Mouse (Mus musculus) E14TG2a.4 (cell line): ENCODE measurements around the gene Itgad.
"Not testable (repeated sequence)": the region's sequence is repeated elsewhere in the genome, so short reads cannot be mapped to it uniquely, and the experiment has no call there.

ENCODE experiments used
- CTCF ChIP-seq: conservative IDR thresholded peaks from 2 replicates; pipeline ENCODE4 v1.5.1; 2014; ENCODE audit warnings: low read length
- NANOG ChIP-seq: IDR thresholded peaks from 2 replicates; pipeline ENCODE4 v1.6.1; 2014; ENCODE audit warnings: borderline replicate concordance, low read length, mixed read lengths
- POU5F1 ChIP-seq: IDR thresholded peaks from 2 replicates; pipeline ENCODE4 v1.6.1; 2014; ENCODE audit warnings: low read length, borderline replicate concordance

DNA sequence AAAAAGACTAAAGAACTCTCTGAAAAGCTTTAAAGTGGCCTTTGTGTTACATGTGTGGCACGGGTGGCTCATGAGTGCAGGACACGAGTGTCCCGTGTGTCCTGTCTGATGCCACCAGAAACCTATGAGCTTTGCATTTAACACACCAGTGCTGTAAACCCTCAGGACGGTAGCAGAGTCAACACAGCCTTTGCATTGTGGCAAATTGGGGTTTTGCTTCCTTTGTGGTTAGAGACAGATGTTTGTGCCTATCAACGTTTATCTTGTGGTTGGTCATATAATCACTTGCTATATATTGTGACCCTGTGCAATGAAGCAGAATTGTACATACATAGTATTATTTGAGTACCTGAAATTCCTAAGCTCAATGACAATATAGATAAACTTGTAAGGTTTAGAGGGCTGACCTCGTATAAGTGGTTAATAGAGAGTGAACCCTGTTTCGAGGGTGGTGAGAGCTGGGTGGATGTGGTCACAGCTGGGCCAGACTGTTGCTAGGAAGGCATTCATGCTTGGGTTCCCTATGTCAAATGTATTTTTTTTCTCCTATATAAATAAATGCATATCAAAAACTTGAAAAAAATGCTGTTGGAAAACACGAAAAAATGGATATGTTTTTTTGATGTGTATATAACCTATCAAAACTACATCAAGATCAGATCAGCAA, 4.6 kb downstream of the Itgad start:
- TF ChIP-seq POU5F1, CTCF, NANOG: not testable (repeated sequence)
